Mouse (Mus musculus): Measurements from ENCODE around the gene Mfsd13b. TPM values are rescaled to one million over a fixed set of nuclear protein-coding genes. Genes with fewer than 3 reads are reported as not detected.
A peak's percentile ranks its signal among the peaks of the same experiment; 100 is the strongest.

The Mfsd13b gene
- polyA plus RNA-seq, 1 experiment: 3.3 TPM

DNA sequence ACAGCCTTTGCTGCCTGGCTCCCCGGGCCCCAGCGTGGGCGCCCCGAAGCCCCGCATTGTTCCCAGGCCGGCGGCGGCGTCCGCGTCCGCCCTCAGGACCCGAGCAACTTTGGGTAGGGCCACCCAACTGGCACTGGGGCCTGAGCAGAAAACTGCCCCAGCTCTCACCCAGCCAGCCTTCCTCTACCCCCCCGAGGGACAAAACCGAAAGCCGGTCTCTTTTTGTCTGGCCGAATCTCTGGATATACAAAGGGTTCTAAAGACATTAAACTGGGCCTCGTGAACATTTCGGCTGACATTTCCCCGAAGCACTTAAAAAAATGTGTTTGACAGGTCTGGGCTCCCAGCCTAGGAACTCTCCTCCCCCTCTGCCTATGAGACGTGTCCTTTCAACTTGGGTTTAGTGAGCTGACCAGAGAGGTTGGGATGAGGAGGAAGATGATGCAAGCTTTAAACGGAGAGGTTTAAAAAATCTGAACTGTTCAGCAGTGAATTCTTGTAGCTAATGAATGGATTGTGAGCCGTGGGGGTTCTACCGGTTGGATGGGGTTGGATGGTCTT lies 52.9 kb downstream of the Mfsd13b start:
- peak overlapping the region; percentile 52 for H3K27ac ChIP-seq (ENCODE audit: insufficient read depth, low read depth, low read length)
- TF ChIP-seq CTCF (IDR thresholded peaks at IDR 0.05; ENCODE audit: low read depth, low read length): no peak
- no peak for TF ChIP-seq POLR2A (IDR thresholded peaks at IDR 0.05; ENCODE audit: borderline replicate concordance, low read depth, low read length)
- H3K4me3 ChIP-seq (ENCODE audit: insufficient read depth, low read length): peak overlapping the region; percentile 96
- peaks cover 15% of the 10 kb centered on the region for H3K4me1 ChIP-seq (ENCODE audit: control insufficient read depth, insufficient read depth, low read length)

DNA sequence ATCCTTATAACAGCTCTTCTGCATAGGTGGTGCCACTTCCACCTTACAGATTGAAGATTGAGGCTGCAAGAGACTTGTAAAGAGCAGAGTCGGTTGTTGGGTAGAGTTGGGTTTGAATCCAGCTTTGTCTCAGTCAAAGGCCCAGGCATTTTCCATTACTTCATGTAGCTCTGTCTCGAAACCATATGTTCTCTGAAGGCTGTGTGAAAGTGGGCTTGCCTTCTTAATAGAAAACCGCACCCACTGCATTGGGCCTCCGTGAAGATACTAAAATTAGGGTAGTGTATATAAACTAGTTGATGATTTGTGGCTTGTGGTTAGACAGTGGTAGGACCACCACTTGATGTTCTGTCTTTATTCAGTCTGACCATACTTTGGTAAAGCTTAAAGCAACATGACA lies 58.3 kb downstream of the Mfsd13b start:
- Histone ChIP-seq H3K4me1 (ENCODE audit: control insufficient read depth, insufficient read depth, low read length) (peaks cover 11% of the 10 kb centered on the region; the same call in 1 of the 2 replicates), H3K27ac (ENCODE audit: insufficient read depth, low read depth, low read length) (no peak overlapping the region)
- no peak for TF ChIP-seq CTCF (IDR thresholded peaks at IDR 0.05; ENCODE audit: low read depth, low read length)

DNA sequence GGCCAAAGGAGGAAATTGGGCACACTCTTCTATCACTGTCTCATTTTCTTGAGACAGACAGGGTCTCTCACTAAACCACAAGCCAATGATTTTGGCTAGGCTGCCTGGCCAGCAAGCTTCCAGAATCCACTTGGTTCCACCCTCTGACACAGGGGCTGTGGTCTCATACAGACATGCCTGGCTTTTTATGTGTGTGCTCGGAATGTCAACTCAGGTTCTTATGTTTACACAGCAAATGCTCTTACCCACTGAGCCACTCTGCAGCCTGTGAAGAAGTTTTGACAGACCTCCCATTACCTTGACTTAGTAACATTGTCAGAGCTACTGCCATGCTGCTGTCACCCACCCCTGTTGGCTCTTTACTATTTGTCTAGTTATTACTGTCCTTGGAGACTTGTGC lies 59.7 kb downstream of the Mfsd13b start:
- H3K4me3 ChIP-seq (ENCODE audit: insufficient read depth, low read length): no peak overlapping the region
- TF ChIP-seq POLR2A (IDR thresholded peaks at IDR 0.05; ENCODE audit: borderline replicate concordance, low read depth, low read length) (no peak), CTCF (IDR thresholded peaks at IDR 0.05; ENCODE audit: low read depth, low read length) (no peak)
- H3K4me1 ChIP-seq (ENCODE audit: control insufficient read depth, insufficient read depth, low read length): peaks cover 17% of the 10 kb centered on the region
- no peak overlapping the region for H3K27ac ChIP-seq (ENCODE audit: insufficient read depth, low read depth, low read length)

More for the DNA sequence above, 58.3 kb downstream of the Mfsd13b start:
- H3K4me3 ChIP-seq (ENCODE audit: insufficient read depth, low read length): no peak overlapping the region

DNA sequence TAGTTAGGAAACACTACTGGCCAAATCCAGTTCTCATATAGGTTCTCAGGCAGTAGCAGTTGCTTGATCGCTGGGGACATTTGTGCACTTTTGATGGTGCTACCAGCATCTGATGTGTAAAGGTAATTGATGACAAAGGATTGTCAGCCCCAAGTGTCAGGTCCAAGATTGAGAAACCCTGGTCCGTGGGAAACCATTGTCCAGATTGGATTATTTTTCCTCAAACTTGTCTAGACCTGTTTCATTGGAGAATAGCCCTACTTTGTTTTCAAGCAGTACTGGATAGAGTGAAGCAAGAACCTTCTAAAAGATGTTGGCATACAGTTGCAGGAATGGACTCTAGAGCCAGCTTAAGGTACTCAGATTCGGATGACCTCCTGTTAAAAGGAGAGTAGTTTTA lies 60.7 kb downstream of the Mfsd13b start:
- TF ChIP-seq POLR2A (IDR thresholded peaks at IDR 0.05; ENCODE audit: borderline replicate concordance, low read depth, low read length): no peak
- TF ChIP-seq CTCF (IDR thresholded peaks at IDR 0.05; ENCODE audit: low read depth, low read length): no peak
- no peak overlapping the region for H3K27ac ChIP-seq (ENCODE audit: insufficient read depth, low read depth, low read length)
- no peak overlapping the region for H3K4me3 ChIP-seq (ENCODE audit: insufficient read depth, low read length)
- peaks cover 19% of the 10 kb centered on the region for H3K4me1 ChIP-seq (ENCODE audit: control insufficient read depth, insufficient read depth, low read length)

DNA sequence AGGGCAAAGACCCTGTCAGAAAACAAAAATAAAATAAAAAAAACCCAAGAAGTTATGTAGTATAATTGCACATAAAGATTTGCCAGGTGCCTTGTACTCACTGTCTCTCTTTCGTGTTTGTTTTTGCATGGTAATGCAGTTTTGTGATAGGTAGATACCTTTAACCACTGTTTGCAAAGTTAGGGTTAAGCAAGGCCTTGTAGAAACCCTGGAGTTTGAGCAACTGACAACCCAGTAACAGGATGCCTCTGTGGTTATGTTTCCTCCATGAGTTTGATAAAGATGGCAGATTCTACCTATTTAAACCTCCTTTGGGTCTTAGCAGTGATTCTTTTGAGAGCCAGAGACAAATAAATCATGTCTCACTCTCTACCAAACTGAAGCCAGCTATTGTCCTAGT lies 61.2 kb downstream of the Mfsd13b start:
- Histone ChIP-seq H3K4me1 (ENCODE audit: control insufficient read depth, insufficient read depth, low read length) (peaks cover 20% of the 10 kb centered on the region), H3K4me3 (ENCODE audit: insufficient read depth, low read length) (no peak overlapping the region), H3K27ac (ENCODE audit: insufficient read depth, low read depth, low read length) (no peak overlapping the region)
- TF ChIP-seq POLR2A (IDR thresholded peaks at IDR 0.05; ENCODE audit: borderline replicate concordance, low read depth, low read length): no peak
- TF ChIP-seq CTCF (IDR thresholded peaks at IDR 0.05; ENCODE audit: low read depth, low read length): no peak

DNA sequence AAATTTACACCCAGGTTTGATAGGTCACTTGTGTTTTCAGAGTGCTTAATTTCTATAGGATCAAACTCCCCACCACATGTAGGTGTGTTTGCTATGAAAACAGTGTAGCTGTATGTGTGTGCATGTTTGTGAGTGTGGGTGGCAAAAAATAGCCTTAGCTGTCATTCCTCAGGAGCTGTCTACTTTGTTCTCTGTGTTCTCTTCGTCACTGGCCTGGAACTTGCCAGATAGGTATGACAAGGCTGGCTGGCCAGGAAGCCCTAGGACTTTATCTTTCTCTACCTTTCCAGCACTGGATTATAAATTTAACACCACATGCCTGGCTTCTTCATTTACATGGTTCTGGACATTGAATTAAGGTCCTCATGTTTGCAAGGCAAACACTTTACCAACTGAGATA lies 61.9 kb downstream of the Mfsd13b start:
- TF ChIP-seq POLR2A (IDR thresholded peaks at IDR 0.05; ENCODE audit: borderline replicate concordance, low read depth, low read length): no peak
- TF ChIP-seq CTCF (IDR thresholded peaks at IDR 0.05; ENCODE audit: low read depth, low read length): no peak
- Histone ChIP-seq H3K4me3 (ENCODE audit: insufficient read depth, low read length) (no peak overlapping the region), H3K27ac (ENCODE audit: insufficient read depth, low read depth, low read length) (no peak overlapping the region), H3K4me1 (ENCODE audit: control insufficient read depth, insufficient read depth, low read length) (peaks cover 21% of the 10 kb centered on the region)

DNA sequence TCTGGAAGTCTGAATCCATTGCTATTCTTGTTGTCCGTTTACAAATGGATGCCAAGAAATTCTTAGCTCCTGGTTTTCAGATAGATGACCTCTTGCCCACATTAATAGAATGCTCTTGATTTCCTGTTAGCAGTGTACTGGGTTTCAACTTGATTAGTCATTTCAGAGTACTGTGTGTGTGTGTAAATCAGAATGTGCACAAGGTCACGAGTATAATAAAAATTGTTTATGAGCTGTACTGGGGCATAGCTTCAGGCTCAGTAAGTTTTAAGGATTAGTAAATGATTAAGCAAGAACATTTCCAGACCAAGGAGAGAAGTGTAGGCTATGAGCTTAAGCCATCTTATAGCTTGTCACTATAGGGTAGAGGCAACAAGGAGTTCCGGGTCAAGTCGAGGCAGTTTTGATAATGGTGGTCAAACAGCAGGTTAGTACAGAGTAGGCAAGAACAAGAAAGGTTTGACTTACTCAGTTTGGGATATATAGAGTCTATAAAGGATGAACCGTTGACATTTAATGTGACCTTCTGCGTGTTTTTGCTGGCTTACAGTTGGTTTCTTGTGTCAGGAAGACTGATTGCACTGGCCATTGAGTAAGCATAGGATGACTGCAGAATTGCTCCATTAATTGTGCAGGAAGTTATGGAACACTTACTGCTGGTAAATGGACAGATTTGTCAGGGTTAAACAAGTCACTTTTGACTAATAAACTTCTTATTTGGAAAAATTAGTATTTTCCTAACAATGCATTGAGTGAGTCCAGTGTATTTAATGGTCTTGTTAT lies 63.6 kb downstream of the Mfsd13b start:
- H3K4me3 ChIP-seq (ENCODE audit: insufficient read depth, low read length): no peak overlapping the region
- no peak overlapping the region for H3K27ac ChIP-seq (ENCODE audit: insufficient read depth, low read depth, low read length)
- H3K4me1 ChIP-seq (ENCODE audit: control insufficient read depth, insufficient read depth, low read length): peaks cover 21% of the 10 kb centered on the region
- no peak for TF ChIP-seq POLR2A (IDR thresholded peaks at IDR 0.05; ENCODE audit: borderline replicate concordance, low read depth, low read length)
- no peak for TF ChIP-seq CTCF (IDR thresholded peaks at IDR 0.05; ENCODE audit: low read depth, low read length)

DNA sequence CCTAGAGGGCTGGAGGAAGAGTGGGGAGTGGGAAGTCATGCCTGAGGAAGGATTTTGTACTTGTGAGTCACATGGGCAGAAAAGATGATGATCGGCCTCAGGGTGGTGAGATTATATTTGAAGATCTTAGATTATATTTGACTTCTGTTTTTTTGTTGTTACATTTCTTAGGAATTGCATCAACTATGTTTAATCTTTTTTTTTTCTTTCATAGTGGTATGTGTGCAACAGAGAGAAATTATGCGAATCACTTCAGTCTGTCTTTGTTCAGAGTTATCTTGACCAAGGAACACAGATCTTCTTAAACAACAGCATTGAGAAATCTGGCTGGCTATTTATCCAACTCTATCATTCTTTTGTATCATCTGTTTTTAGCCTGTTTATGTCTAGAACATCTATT lies 65.3 kb downstream of the Mfsd13b start:
- Histone ChIP-seq H3K4me3 (ENCODE audit: insufficient read depth, low read length) (no peak overlapping the region), H3K27ac (ENCODE audit: insufficient read depth, low read depth, low read length) (no peak overlapping the region), H3K4me1 (ENCODE audit: control insufficient read depth, insufficient read depth, low read length) (peaks cover 20% of the 10 kb centered on the region)
- TF ChIP-seq POLR2A (IDR thresholded peaks at IDR 0.05; ENCODE audit: borderline replicate concordance, low read depth, low read length) (no peak), CTCF (IDR thresholded peaks at IDR 0.05; ENCODE audit: low read depth, low read length) (no peak)

DNA sequence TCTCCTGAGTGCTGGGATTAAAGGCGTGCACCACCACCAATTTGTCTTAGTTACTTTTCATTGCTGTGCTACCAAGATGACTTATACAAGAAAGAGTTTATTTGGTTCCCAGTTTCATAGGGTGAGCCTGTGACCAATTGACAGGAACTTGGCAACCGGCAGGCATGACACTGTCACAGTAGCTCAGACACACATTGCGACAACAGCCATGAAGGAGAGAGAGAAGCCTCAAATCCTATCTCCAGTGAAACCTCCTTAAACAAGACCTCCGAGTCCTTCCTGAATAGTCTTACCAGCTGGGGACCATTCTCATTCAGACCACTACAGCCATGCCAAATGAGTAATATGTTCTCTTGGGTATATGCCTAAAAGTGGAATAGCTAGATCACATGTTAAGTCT lies 70.8 kb downstream of the Mfsd13b start:
- peaks cover 9% of the 10 kb centered on the region for H3K4me1 ChIP-seq (ENCODE audit: control insufficient read depth, insufficient read depth, low read length)
- H3K4me3 ChIP-seq (ENCODE audit: insufficient read depth, low read length): no peak overlapping the region
- TF ChIP-seq POLR2A (IDR thresholded peaks at IDR 0.05; ENCODE audit: borderline replicate concordance, low read depth, low read length): no peak
- TF ChIP-seq CTCF (IDR thresholded peaks at IDR 0.05; ENCODE audit: low read depth, low read length): no peak
- no peak overlapping the region for H3K27ac ChIP-seq (ENCODE audit: insufficient read depth, low read depth, low read length)

DNA sequence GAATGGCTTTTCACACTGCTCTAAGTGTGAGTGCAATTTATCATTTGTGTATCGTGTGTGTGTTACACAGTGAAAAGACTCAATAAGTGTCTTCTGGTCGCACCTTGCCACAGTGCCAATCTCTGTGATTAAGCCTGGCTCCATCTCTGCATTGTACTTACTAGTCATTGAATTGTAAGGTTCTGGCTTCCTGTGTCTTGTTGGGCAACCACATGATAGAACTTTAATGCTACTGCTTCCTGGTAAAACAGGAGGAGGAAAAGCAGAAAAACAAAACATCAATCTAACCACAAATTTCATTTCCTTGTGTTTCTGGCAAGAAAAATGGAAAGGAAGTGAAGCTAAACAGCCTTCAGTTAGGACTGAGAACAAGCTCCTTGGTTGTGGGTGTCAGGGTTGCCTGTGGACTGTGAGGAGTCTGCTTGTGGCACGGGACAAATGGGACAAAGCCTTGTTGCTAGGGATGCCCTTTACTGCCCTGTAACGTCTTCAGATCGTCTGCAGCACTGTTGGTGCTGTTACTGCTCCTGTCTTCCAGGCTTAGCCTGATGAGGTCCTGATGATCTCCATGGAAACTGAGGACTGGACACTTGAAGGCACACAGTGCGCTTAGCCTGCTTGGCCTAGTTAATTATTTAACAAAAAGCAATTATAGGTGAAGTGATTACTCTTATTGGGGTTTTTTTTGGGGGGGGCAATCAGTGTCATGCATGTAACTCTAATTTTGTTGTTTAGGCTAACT lies 77.3 kb downstream of the Mfsd13b start:
- no peak for TF ChIP-seq POLR2A (IDR thresholded peaks at IDR 0.05; ENCODE audit: borderline replicate concordance, low read depth, low read length)
- no peak for TF ChIP-seq CTCF (IDR thresholded peaks at IDR 0.05; ENCODE audit: low read depth, low read length)
- Histone ChIP-seq H3K4me3 (ENCODE audit: insufficient read depth, low read length) (no peak overlapping the region), H3K4me1 (ENCODE audit: control insufficient read depth, insufficient read depth, low read length) (peaks cover 17% of the 10 kb centered on the region), H3K27ac (ENCODE audit: insufficient read depth, low read depth, low read length) (peak overlapping the region; percentile 57)
